29 mouse cellular contexts compared by ENCODE assay signal in the genomic region with DNA sequence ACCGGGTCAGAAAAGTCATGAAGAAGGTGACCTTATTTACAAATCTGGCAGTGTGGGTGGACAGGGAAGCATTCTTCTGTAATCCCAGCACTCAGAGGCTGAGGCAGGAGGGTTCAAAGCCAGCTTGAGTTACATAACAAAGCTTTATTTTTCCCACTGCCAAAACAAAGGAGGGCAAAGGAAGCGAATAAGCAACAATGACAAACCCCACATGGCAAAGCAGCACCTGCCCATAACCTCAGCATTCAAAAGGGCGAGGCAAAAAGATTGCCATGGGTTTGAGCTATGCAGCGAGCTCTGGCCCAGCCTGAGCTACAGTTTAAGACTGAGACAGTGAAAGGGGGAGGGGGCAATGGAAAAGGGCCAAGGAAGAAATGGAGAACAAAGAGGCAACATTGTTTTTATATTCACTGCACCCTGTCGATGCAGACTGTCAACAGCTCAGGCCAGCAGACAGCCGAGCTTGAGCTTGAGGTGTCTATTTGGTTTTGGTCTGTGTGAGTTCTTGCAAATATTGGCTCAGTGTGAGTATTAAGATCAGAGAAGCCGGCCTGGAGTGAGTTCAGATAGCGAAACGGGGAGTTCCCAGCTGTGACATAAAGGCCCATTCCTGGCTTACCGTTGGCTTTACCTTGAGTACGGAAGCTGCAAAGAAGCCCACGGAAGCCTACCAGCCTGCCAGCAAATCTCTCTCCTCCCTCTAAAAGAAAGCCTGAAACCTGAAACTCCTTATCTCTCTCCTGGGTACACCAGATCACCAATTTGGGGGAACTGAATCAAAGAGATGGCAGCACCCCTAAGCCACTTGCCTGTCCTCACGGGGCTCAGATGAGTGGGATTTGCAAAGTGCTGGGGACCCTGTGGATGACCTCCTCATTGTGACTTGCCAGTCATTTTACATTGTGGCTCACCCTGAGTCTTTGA. TPM values are rescaled to one million over a fixed set of nuclear protein-coding genes. Genes with fewer than 3 reads are reported as not detected.
DNase-seq lines count a peak whose midpoint lies in the region; ATAC-seq and TF ChIP-seq lines count a peak whose summit lies in the region.
"Had no signal": no experiment of that assay in that cellular context is flagged by ENCODE, and none has a peak within 500 bp of the region (broad histone marks: within the 10 kb centered on the region; RNA-seq: fewer than 3 reads in every experiment).

No protein-coding gene starts in this region.

- peaks cover 11% of the 10 kb centered on the region; the same call in 1 of the 2 replicates for H3K79me2 ChIP-seq in liver, adult 2 months (ENCODE audit: control insufficient read depth, insufficient read depth, low read length)
- peaks cover 15% of the 10 kb centered on the region for H3K79me2 ChIP-seq in MEL (ENCODE audit: control insufficient read depth, insufficient read depth, low read length, poor library complexity)

- 24% methylated on average over 13 of the region's 13 CpGs for WGBS in liver, adult 2 months
- 45% methylated on average over 13 of the region's 13 CpGs for WGBS in liver, embryonic 12.5 days (ENCODE audit: insufficient replicate concordance)
- 51% methylated on average over 13 of the region's 13 CpGs for WGBS in stomach, postnatal 0 days

- TF ChIP-seq CTCF in liver, adult 2 months (IDR thresholded peaks at IDR 0.05; ENCODE audit: low read depth, low read length) = no peak
- TF ChIP-seq CTCF in ES-Bruce4 (IDR thresholded peaks at IDR 0.05; ENCODE audit: low read depth, low read length) (no peak), MEL (IDR thresholded peaks at IDR 0.05 in 2 of 3, conservative IDR thresholded peaks at IDR 0.05 in 1 of 3; ENCODE audit: control insufficient read depth in 1 of 3, insufficient read depth in 1 of 3, low read depth in 2 of 3, low read length in 3 of 3, poor library complexity in 1 of 3, severe bottlenecking in 1 of 3) (no peak)
- TF ChIP-seq CTCF in stomach, postnatal 0 days (IDR thresholded peaks at IDR 0.05; ENCODE audit: low read depth) = no peak

- no peaks in the 10 kb centered on the region for H3K27me3 ChIP-seq in liver, adult 2 months (ENCODE audit: control insufficient read depth, insufficient read depth, low read length)
- peaks cover 65% of the 10 kb centered on the region for H3K27me3 ChIP-seq in liver, embryonic 12.5 days (replicated peaks)
- no peaks in the 10 kb centered on the region for H3K27me3 ChIP-seq in ES-Bruce4 (ENCODE audit: control insufficient read depth, insufficient read depth, low read length, poor library complexity, severe bottlenecking)
- H3K27me3 ChIP-seq in MEL (ENCODE audit: control insufficient read depth in 1 of 2, insufficient read depth in 2 of 2, low read length in 2 of 2) = peaks cover 23 to 28% of the 10 kb centered on the region in 2 experiments
- H3K27me3 ChIP-seq in stomach, postnatal 0 days (ENCODE audit: control insufficient read depth, insufficient read depth, low read length) = no peaks in the 10 kb centered on the region
- H3K27me3 ChIP-seq: embryonic facial prominence, embryonic 13.5 days; forebrain, embryonic 15.5 days had no signal

- no peaks in the 10 kb centered on the region for H3K36me3 ChIP-seq in liver, adult 2 months (ENCODE audit: control insufficient read depth, insufficient read depth, low read length)
- H3K36me3 ChIP-seq in liver, embryonic 12.5 days = no peaks in the 10 kb centered on the region
- H3K36me3 ChIP-seq in ES-Bruce4 (ENCODE audit: control insufficient read depth, insufficient read depth, low read length, poor library complexity, severe bottlenecking) = no peaks in the 10 kb centered on the region
- no peaks in the 10 kb centered on the region; a peak in 1 of 4 replicates for H3K36me3 ChIP-seq in MEL (ENCODE audit: control insufficient read depth in 1 of 2, insufficient read depth in 2 of 2, low read length in 2 of 2)
- H3K36me3 ChIP-seq in stomach, postnatal 0 days (ENCODE audit: control insufficient read depth, insufficient read depth, low read length) = no peaks in the 10 kb centered on the region
- H3K36me3 ChIP-seq: embryonic facial prominence, embryonic 10.5 days; embryonic facial prominence, embryonic 13.5 days; forebrain, embryonic 12.5 days; forebrain, embryonic 15.5 days; G1E; heart, embryonic 12.5 days; heart, embryonic 15.5 days; hindbrain, embryonic 10.5 days; hindbrain, embryonic 13.5 days had no signal

- no peak overlapping the region for H3K4me3 ChIP-seq in liver, adult 2 months (ENCODE audit: insufficient read depth, low read depth, low read length)
- H3K4me3 ChIP-seq in liver, embryonic 12.5 days = no peak overlapping the region
- H3K4me3 ChIP-seq in ES-Bruce4 (ENCODE audit: low read depth, low read length) (no peak overlapping the region), MEL (ENCODE audit: control insufficient read depth in 1 of 2, insufficient read depth in 1 of 2, low read depth in 2 of 2, low read length in 2 of 2) (no peak overlapping the region)
- no peak overlapping the region for H3K4me3 ChIP-seq in stomach, postnatal 0 days (ENCODE audit: low read depth, low read length)
- H3K4me3 ChIP-seq: embryonic facial prominence, embryonic 10.5 days; embryonic facial prominence, embryonic 13.5 days; erythroblast, embryonic 14.5 days; forebrain, embryonic 12.5 days; forebrain, embryonic 15.5 days; heart, embryonic 12.5 days; heart, embryonic 15.5 days; hindbrain, embryonic 10.5 days; hindbrain, embryonic 13.5 days had no signal

- no peaks in the 10 kb centered on the region for H3K9me3 ChIP-seq in liver, embryonic 12.5 days (replicated peaks)
- H3K9me3 ChIP-seq in ES-Bruce4 (replicated peaks; ENCODE audit: control insufficient read depth, insufficient read depth, low read length, poor library complexity, severe bottlenecking) (no peaks in the 10 kb centered on the region), MEL (replicated peaks; ENCODE audit: insufficient read depth, low read length) (no peaks in the 10 kb centered on the region)
- no peaks in the 10 kb centered on the region for H3K9me3 ChIP-seq in stomach, postnatal 0 days (ENCODE audit: control insufficient read depth, low read length)
- H3K9me3 ChIP-seq: embryonic facial prominence, embryonic 10.5 days; embryonic facial prominence, embryonic 13.5 days; forebrain, embryonic 12.5 days; forebrain, embryonic 15.5 days; G1E; heart, embryonic 12.5 days; heart, embryonic 15.5 days; hindbrain, embryonic 10.5 days; hindbrain, embryonic 13.5 days had no signal

- no peak overlapping the region for H3K9ac ChIP-seq in liver, adult 2 months (ENCODE audit: low read depth, low read length)
- H3K9ac ChIP-seq in liver, embryonic 12.5 days = no peak overlapping the region
- H3K9ac ChIP-seq in ES-Bruce4 (ENCODE audit: low read depth, poor library complexity, severe bottlenecking) (no peak overlapping the region), MEL (ENCODE audit: control insufficient read depth, low read depth, low read length, poor library complexity, severe bottlenecking) (no peak overlapping the region)
- no peak overlapping the region for H3K9ac ChIP-seq in stomach, postnatal 0 days (ENCODE audit: low read length)
- H3K9ac ChIP-seq: embryonic facial prominence, embryonic 13.5 days; forebrain, embryonic 12.5 days; forebrain, embryonic 15.5 days; heart, embryonic 12.5 days; heart, embryonic 15.5 days; hindbrain, embryonic 13.5 days had no signal

- ATAC-seq in liver, embryonic 12.5 days = no peak
- no peak for ATAC-seq in stomach, postnatal 0 days (ENCODE audit: low FRiP score, low TSS enrichment)
- ATAC-seq in inflammation-experienced regulatory T-cells, adult 6 months = no peak
- ATAC-seq: forebrain, embryonic 15.5 days; hindbrain, embryonic 16.5 days had no signal

- 0 out of 2 replicates have a peak, but pooled peaks have one; percentile 9 for TF ChIP-seq EP300 in ES-Bruce4 (IDR thresholded peaks at IDR 0.05; ENCODE audit: insufficient read depth, low read depth, low read length)
- no peak for TF ChIP-seq EP300 in MEL (IDR thresholded peaks at IDR 0.05; ENCODE audit: low read depth in 1 of 2, low read length in 2 of 2)
- TF ChIP-seq EP300 in stomach, postnatal 0 days (optimal IDR thresholded peaks at IDR 0.05) = no peak

- TF ChIP-seq POLR2A in liver, adult 2 months (IDR thresholded peaks at IDR 0.05; ENCODE audit: extremely low read depth, insufficient read depth, low read length) = no peak
- TF ChIP-seq POLR2A in ES-Bruce4 (IDR thresholded peaks at IDR 0.05; ENCODE audit: insufficient read depth, low read length) (no peak), MEL (IDR thresholded peaks at IDR 0.05; ENCODE audit: control insufficient read depth in 1 of 2, insufficient read depth in 1 of 2, low read depth in 1 of 2, low read length in 2 of 2, poor library complexity in 1 of 2) (no peak)

- H3K4me2 ChIP-seq in liver, embryonic 12.5 days = no peak overlapping the region
- H3K4me2 ChIP-seq in stomach, postnatal 0 days (replicated peaks; ENCODE audit: low read depth) = no peak overlapping the region
- H3K4me2 ChIP-seq: embryonic facial prominence, embryonic 13.5 days; forebrain, embryonic 12.5 days; forebrain, embryonic 15.5 days; heart, embryonic 12.5 days; heart, embryonic 15.5 days; hindbrain, embryonic 13.5 days had no signal

- peaks cover 13% of the 10 kb centered on the region for H3K4me1 ChIP-seq in liver, adult 2 months (ENCODE audit: control insufficient read depth, insufficient read depth, low read length)
- H3K4me1 ChIP-seq in liver, embryonic 12.5 days = peaks cover 23% of the 10 kb centered on the region
- H3K4me1 ChIP-seq in ES-Bruce4 (ENCODE audit: control insufficient read depth, insufficient read depth, low read length) (no peaks in the 10 kb centered on the region), MEL (ENCODE audit: control insufficient read depth in 1 of 2, insufficient read depth in 2 of 2, low read length in 2 of 2) (peaks cover 4 to 6% of the 10 kb centered on the region in 2 experiments)
- H3K4me1 ChIP-seq in stomach, postnatal 0 days (replicated peaks; ENCODE audit: control insufficient read depth, insufficient read depth) = no peaks in the 10 kb centered on the region; the same call in 1 of the 2 replicates

- H3K27ac ChIP-seq in liver, adult 2 months (replicated peaks; ENCODE audit: insufficient read depth, low read depth, low read length) = no peak overlapping the region
- no peak overlapping the region for H3K27ac ChIP-seq in liver, embryonic 12.5 days
- H3K27ac ChIP-seq in ES-Bruce4 (ENCODE audit: insufficient read depth, low read length) (no peak overlapping the region), MEL (ENCODE audit: control insufficient read depth, low read depth, low read length) (no peak overlapping the region)
- no peak overlapping the region for H3K27ac ChIP-seq in stomach, postnatal 0 days (replicated peaks)
- H3K27ac ChIP-seq: embryonic facial prominence, embryonic 10.5 days; embryonic facial prominence, embryonic 13.5 days; forebrain, embryonic 12.5 days; forebrain, embryonic 15.5 days; heart, embryonic 15.5 days; hindbrain, embryonic 10.5 days; hindbrain, embryonic 13.5 days had no signal

- TF ChIP-seq RAD21 in MEL (IDR thresholded peaks at IDR 0.05; ENCODE audit: low read depth, low read length) = no peak

- peak; percentile 70 for DNase-seq in liver, adult 2 months (ENCODE audit: extremely low read depth, low read depth, low spot score)
- peak; percentile 57 for DNase-seq in MEL (ENCODE audit: low read depth, low spot score)
- peak; percentile 54 for DNase-seq in stomach, postnatal 0 days (ENCODE audit: low spot score)
- DNase-seq in left cerebral cortex, adult 8-10 months (ENCODE audit: low spot score in 2 of 2) = no peak
- DNase-seq: adrenal gland, adult 2 months; adrenal gland, postnatal 14 days; cerebellum, adult 11 months; cerebellum, adult 2 months; cerebellum, adult 9-11 months; cerebellum, postnatal 25 days; embryo, embryonic 11 days; gastrocnemius, postnatal 25 days; heart, adult 18-20 months; heart, postnatal 10 days; heart, postnatal 36 days had no signal

RNA-seq across cellular contexts. Expression of a gene that starts 3.1 kb away (rescaled TPM):
- total RNA-seq in liver, adult 2 months (2014; rRNA removed) = 6.3 and 8.3 TPM in 2 replicates
- polyA plus RNA-seq in liver, adult 2 months (2012; rRNA removed) = 4.1 and 5.7 TPM in 2 replicates
- polyA plus RNA-seq in liver, embryonic 12.5 days (2016; fragmentation: Nextera tagmentation; extraction: Ambion mirVana) = 4.7 and 4.8 TPM in 2 replicates
- polyA plus RNA-seq in ES-Bruce4 (2011; ENCODE audit: insufficient read depth, insufficient read length, low read depth, missing spikeins) = 28.6 and 28.7 TPM in 2 replicates
- total RNA-seq in MEL (2012; rRNA removed) = 19.1 and 19.7 TPM in 2 replicates
- 10 to 100 TPM in 1 of 2 experiments, not detected in 1; 16.0 TPM for polyA plus RNA-seq in MEL (2012; ENCODE audit: insufficient read depth in 1 of 2, insufficient read length in 2 of 2, low read depth in 1 of 2, low replicate concordance in 2 of 2, missing spikeins in 1 of 2)
- polyA plus RNA-seq in stomach, postnatal 0 days (2015; fragmentation: Nextera tagmentation; extraction: Ambion mirVana) = 6.0 and 6.1 TPM in 2 replicates
- polyA plus RNA-seq in inflammation-experienced regulatory T-cells, adult 6 months (2017; shearing (Covaris generic)) = 10 to 100 TPM; 10.8 to 19.2 (median 17.4) TPM
- 10 to 100 TPM; 54.0 to 61.3 (median 57.8) TPM for total RNA-seq in left cerebral cortex, adult 8-10 months (2022)

Comparison
In these comparisons a context has a peak if more than half of its experiments do, and no peak if none do; other contexts are left out.
1. DNase-seq: peak in liver, adult 2 months (single experiment), MEL (single experiment) and stomach, postnatal 0 days (single experiment); none in left cerebral cortex, adult 8-10 months (0 of 2).